Mouse (Mus musculus) Patski (cell line): ENCODE results near the gene Gnb1l. TPM values are rescaled to one million over a fixed set of nuclear protein-coding genes. Genes with fewer than 3 reads are reported as not detected.

Experiments used
- ATAC-seq: fragments of 100-300 bp; one replicate; pipeline ENCODE4 v1.8.0; 2021
- CTCF ChIA-PET: fragments of 350-600 bp; sonication (Branson Sonifier 250); formaldehyde crosslinking; loops from one replicate; lab custom pipeline; 2022; ENCODE audit warnings: inconsistent platforms; lab: Charles Lee
- POLR2A ChIA-PET: fragments of 350-600 bp; sonication (Branson Sonifier 250); formaldehyde crosslinking; loops from one replicate; lab custom pipeline; 2022; ENCODE audit warnings: antibody characterized with exemption, inconsistent platforms; lab: Charles Lee
- DNase-seq: peaks from one replicate; pipeline ENCODE4 v3.0.0-alpha.2; 2011; ENCODE audit warnings: low read depth, low spot score
- H3K27me3 ChIP-seq: fragments of 371-371 bp; one replicate; pipeline ENCODE4 v1.5.1; 2021
- CTCF ChIP-seq: fragments of 100-300 bp; IDR thresholded peaks from one replicate; pipeline ENCODE4 v1.5.1; 2021
- in situ Hi-C: fragments of 300-500 bp; cut with MboI; formaldehyde crosslinking; loops from 3 replicates; pipeline ENCODE4 v1.11.1; 2018; ENCODE audit warnings: low pct_unique_long_range_greater_than_20kb, mixed read lengths
- polyA plus RNA-seq: library from polyadenylated mRNA; unstranded; gene quantifications from one replicate; pipeline ENCODE4 v1.2.3, GENCODE M21; 2021

Gene Gnb1l
- polyA plus RNA-seq, 1 experiment from 2014 or later: 9.9 TPM

DNA sequence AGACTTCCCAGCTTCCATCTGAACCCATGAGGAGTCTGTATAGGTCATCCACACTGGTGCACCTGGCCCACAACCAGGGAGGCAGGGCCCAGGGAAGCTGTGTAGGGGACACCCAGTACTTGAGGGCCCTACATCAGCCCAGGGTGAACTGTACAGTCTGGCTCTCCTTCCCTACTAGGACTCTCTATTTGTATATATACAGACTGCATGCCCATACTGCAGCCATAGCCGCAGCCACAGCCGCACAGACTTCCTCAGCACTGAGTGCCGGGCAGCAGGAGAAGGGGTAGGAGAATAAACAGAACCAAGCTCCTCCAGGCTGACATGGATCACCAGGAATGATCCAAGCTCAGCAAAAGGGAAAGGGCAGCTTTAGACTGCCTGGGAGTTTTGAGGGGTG is 37.7 kb upstream of the Gnb1l start:
- ChIA-PET CTCF (interaction anchor here (2.1 to 2.3 kb wide), 2 partner anchors 10 to 11 kb away, joined by 7 to 8 read pairs; no protein-coding TSS in a partner anchor), POLR2A (interaction anchor here (2.5 kb wide), 1 partner anchor 11 kb away, joined by 14 read pairs; no protein-coding TSS in a partner anchor)
- in situ Hi-C loops: no loop called here
- ATAC-seq: no peak
- H3K27me3 ChIP-seq: no peaks in the 10 kb centered on the region
- DNase-seq: no peak
- TF ChIP-seq CTCF: no peak

DNA sequence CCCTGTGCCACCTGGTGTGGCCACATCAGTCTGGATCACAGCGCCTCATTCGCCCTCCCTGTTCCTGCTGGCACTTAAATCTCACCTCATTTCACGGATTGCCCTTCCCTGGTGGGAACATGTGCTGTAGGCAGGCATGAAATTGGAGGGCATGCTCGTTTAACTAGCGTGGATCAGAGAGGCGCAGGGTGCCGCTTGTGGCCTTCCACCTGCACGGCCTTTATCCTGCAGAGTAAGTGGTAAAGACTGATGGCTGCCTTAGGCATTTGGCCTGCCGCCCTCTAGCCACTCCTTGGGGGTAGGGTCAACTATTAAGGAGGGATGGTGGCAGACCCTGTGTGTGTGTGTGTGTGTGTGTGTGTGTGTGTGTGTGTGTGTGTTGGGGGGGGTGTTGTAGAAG is 36.5 kb upstream of the Gnb1l start:
- DNase-seq: no peak
- ATAC-seq: no peak
- ChIA-PET CTCF (interaction anchor here (1.2 to 2.3 kb wide), 4 partner anchors 9 to 148 kb away, joined by 3 to 8 read pairs (median 6); no protein-coding TSS in a partner anchor), POLR2A (no interaction called here)
- no peaks in the 10 kb centered on the region for H3K27me3 ChIP-seq
- TF ChIP-seq CTCF: no peak
- in situ Hi-C loops: no loop called here

DNA sequence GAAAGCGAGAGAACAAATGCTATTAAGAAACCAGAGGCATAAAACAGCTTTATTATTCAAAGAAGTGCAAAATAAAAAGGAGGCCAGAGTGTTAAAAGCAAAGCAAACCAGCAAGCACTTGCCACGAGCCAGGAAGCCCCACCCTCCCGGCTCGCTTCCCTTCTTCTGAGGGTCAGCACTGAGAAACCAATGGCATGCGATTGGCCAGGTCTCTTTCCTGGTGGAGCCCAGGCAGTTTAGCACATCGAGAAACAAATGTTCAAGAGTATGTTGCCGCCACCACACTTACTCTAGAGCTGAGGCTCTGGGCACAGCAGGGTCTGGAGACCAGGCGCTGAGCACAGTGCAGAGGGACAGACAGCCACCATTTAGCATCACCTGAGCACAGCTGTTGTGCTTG is 35.9 kb upstream of the Gnb1l start:
- TF ChIP-seq CTCF: no peak
- DNase-seq: no peak
- in situ Hi-C loops: no loop called here

DNA sequence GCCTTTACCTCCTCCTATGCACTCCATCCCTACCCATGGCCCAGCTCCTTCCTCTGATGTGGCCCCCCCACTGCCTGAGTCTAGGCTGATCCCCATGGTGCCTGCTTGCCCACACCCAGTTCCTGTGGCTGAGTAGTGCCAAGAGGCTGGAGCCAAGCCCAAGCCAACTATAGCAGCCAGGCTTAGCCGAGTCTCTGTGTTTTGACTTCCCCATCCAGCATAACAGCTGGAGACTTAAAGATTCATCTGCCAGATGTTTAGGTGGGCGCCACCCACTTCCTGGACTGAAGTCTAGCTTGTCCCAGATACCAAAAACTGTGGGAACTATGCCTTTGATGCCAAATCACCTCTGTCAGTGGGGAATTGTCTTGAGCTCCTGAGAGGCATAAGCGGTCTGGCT is 34.2 kb upstream of the Gnb1l start:
- TF ChIP-seq CTCF: no peak
- H3K27me3 ChIP-seq: no peaks in the 10 kb centered on the region
- ChIA-PET CTCF (interaction anchor here (1.3 kb wide), 1 partner anchor 9 kb away, joined by 3 read pairs; no protein-coding TSS in a partner anchor), POLR2A (no interaction called here)
- in situ Hi-C loops: no loop called here
- DNase-seq (no peak), ATAC-seq (no peak)

More for the DNA sequence above, 35.9 kb upstream of the Gnb1l start:
- no peak for ATAC-seq
- H3K27me3 ChIP-seq: no peaks in the 10 kb centered on the region
- POLR2A ChIA-PET: no interaction called here
- CTCF ChIA-PET: interaction anchor here (1.2 to 2.3 kb wide), 2 partner anchors 9 to 18 kb away, joined by 4 to 8 read pairs; no protein-coding TSS in a partner anchor

DNA sequence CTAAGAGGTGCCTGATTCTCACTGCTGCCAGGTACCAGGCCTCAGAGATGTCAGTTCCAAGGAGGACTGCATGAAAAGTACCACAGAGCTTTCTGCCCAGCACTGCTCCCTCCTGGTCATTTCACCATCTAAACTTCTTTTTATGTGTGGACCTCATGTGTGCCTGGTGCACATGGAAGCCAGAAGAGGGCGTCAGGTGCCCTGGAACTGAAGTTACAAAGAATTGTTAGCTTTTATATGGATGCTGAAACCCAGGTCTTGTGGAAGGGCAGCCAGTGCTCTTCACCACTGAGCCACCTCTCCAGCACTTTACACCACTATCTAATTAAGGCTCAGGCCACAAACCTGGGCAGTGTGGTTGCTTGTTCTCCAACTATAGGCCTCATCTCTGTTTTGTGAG is 27.7 kb upstream of the Gnb1l start:
- CTCF ChIA-PET: interaction anchor here (1.0 to 1.6 kb wide), 5 partner anchors 9 to 144 kb away, joined by 3 to 8 read pairs (median 4); no protein-coding TSS in a partner anchor
- POLR2A ChIA-PET: interaction anchor here (0.6 to 2.4 kb wide), 2 partner anchors 11 to 216 kb away, joined by 3 to 14 read pairs; no protein-coding TSS in a partner anchor
- TF ChIP-seq CTCF: no peak
- in situ Hi-C loops: no loop called here
- no peaks in the 10 kb centered on the region for H3K27me3 ChIP-seq
- DNase-seq (no peak), ATAC-seq (no peak)

DNA sequence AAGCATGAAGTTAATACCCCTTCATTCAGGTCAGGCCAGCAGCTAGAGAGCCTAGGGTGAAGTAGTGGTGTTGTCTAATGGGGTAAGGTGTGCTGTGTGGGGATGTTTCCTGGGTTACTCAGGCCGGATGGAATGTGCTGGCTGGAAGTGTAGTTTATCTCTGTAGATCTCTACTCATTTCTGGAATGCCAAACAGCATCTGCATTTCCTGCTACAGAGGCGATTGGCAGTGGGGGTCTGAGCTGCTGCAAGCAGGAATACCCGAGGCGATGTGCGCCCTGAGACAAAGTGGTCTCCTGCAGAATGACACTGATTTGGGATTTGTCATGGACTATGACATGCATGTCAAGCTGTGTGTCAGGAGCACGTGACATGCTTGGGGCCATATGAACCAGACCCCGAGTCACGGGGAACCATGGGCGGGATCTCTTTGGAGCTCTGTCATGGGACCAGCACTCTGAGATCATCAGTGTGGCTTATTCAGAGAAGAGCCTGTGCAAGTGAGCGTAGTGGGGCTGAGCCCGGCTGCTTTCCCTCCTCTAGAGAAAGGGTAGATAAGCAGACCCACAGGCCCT is 27.0 kb upstream of the Gnb1l start:
- DNase-seq (peak; percentile 81), ATAC-seq (peak; percentile 86)
- no peak for TF ChIP-seq CTCF
- in situ Hi-C loops: no loop called here
- ChIA-PET POLR2A (interaction anchor here (2.4 kb wide), 1 partner anchor 12 kb away, joined by 14 read pairs; no protein-coding TSS in a partner anchor), CTCF (interaction anchor here (0.8 to 1.6 kb wide), 9 partner anchors 10 to 147 kb away, joined by 3 to 8 read pairs (median 4); no protein-coding TSS in a partner anchor)
- H3K27me3 ChIP-seq: no peaks in the 10 kb centered on the region

DNA sequence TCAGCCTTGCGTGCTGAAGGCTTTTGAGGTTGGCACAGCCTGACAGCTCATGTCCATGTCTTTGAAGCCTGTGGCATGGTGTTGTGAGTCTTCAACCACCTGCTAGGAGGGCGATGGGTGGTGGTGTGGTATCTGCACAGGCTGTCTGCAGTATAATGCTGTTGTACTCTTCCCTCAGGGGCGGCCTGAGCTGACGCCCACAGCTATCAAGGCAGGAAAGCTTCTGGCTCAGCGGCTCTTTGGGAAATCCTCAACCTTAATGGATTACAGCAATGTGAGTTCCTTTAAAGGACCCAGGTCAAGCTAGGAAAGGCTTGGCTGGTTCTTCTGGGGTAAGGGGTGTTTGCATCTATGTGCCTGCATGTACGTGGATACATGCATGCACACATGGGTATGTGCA is 26.5 kb upstream of the Gnb1l start:
- ATAC-seq: no peak
- POLR2A ChIA-PET: interaction anchor here (2.4 kb wide), 1 partner anchor 12 kb away, joined by 14 read pairs; no protein-coding TSS in a partner anchor
- DNase-seq: no peak
- CTCF ChIA-PET: interaction anchor here (0.8 to 1.6 kb wide), 7 partner anchors 11 to 146 kb away, joined by 3 to 8 read pairs (median 4); no protein-coding TSS in a partner anchor
- TF ChIP-seq CTCF: no peak
- no peaks in the 10 kb centered on the region for H3K27me3 ChIP-seq
- in situ Hi-C loops: no loop called here

DNA sequence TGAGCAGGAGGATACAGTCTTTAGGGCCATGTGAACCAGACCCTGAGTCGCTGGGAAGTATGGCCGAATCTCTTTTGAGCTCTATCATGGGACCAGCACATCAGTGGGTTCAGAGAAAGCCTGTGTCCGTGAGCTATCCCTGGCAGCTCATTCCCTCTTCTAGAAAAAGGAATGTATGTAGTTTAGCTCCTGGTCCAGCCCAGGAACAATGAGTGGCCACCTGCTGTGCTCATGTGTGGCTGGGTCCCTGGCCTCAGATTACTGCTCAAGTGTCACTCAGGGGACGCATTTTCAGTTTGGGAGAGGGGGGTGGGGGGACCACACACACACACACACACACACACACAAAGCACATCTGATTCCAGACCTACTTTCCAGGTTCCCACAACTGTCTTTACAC is 26.1 kb upstream of the Gnb1l start:
- CTCF ChIA-PET: interaction anchor here (0.8 to 1.4 kb wide), 2 partner anchors 30 to 108 kb away, joined by 3 read pairs; no protein-coding TSS in a partner anchor

DNA sequence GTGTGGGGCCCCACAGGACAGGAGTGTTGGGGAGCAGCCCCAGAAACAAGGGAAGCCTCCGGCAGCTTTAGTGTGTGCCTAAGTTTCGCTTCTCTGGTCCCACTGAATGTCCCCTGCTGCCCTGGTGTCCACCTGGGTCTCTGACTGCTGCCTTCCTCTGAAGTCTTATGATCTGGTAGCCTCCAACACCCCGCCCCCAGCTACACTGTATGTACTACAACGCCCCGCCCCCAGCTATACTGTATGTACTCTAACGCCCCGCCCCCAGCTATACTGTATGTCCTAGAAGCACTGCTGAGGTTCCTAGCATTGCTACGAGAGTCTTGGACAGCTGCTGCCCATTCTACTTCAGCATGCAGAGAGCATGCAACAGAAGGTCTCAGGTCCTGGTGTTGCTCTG is 25.5 kb upstream of the Gnb1l start:
- in situ Hi-C loops: no loop called here
- ATAC-seq: no peak
- CTCF ChIA-PET: interaction anchor here (1.2 kb wide), 1 partner anchor 9 kb away, joined by 3 read pairs; no protein-coding TSS in a partner anchor
- no peaks in the 10 kb centered on the region for H3K27me3 ChIP-seq
- no peak for TF ChIP-seq CTCF
- DNase-seq: no peak
- POLR2A ChIA-PET: interaction anchor here (2.4 kb wide), 1 partner anchor 13 kb away, joined by 14 read pairs; no protein-coding TSS in a partner anchor

More for the DNA sequence above, 26.1 kb upstream of the Gnb1l start:
- H3K27me3 ChIP-seq: no peaks in the 10 kb centered on the region
- DNase-seq (no peak), ATAC-seq (no peak)
- in situ Hi-C loops: no loop called here
- POLR2A ChIA-PET: interaction anchor here (2.4 kb wide), 1 partner anchor 13 kb away, joined by 14 read pairs; no protein-coding TSS in a partner anchor
- TF ChIP-seq CTCF: no peak

DNA sequence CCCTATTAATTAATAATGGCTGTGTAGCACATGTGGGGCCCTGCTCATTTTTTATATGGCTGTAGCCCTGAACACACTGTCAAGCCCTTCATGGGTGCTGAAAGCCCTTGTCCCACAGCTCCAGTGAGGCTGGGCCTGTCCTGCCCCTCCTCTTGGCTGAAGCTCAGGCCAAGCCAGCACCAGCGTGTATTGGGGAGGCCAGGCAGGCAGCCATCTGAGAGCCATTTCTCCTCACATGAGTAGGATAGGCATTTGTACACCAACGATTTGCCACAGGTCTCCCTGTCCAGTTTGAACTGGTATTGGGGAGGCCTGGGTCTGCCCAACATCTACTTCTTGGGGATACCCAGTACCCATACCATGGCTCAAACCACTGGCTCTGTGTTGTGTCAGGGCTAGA is 24.5 kb upstream of the Gnb1l start:
- in situ Hi-C loops: no loop called here
- no peaks in the 10 kb centered on the region for H3K27me3 ChIP-seq
- ATAC-seq (no peak), DNase-seq (no peak)
- POLR2A ChIA-PET: interaction anchor here (1.3 kb wide), 1 partner anchor 19 kb away, joined by 5 read pairs; no protein-coding TSS in a partner anchor
- CTCF ChIA-PET: interaction anchor here (0.8 to 1.2 kb wide), 2 partner anchors 10 to 30 kb away, joined by 3 to 5 read pairs; no protein-coding TSS in a partner anchor
- no peak for TF ChIP-seq CTCF
